ENCODE assay signal across 16 mouse cellular contexts in genomic region chr10:67023092-67023491, GRCm38 (mm10).
"Had no signal": no experiment of that assay in that cellular context is flagged by ENCODE, and none has a peak within 500 bp of the region (broad histone marks: within the 10 kb centered on the region; RNA-seq: fewer than 3 reads in every experiment).

No protein-coding gene starts in this region.

- H3K9me3 ChIP-seq: limb, embryonic 12.5 days; limb, embryonic 15.5 days had no signal

- H3K4me2 ChIP-seq: limb, embryonic 12.5 days; limb, embryonic 15.5 days; liver, embryonic 11.5 days; lung, embryonic 14.5 days had no signal

- ATAC-seq: liver, postnatal 0 days; lung, postnatal 0 days had no signal

- H3K4me3 ChIP-seq: layer of hippocampus, adult 2 months; limb, embryonic 12.5 days; limb, embryonic 15.5 days had no signal

- H3K27me3 ChIP-seq: limb, embryonic 12.5 days; limb, embryonic 15.5 days had no signal

- H3K27ac ChIP-seq: layer of hippocampus, adult 2 months; limb, embryonic 12.5 days; limb, embryonic 15.5 days; liver, embryonic 14.5 days; macrophage had no signal

- H3K9ac ChIP-seq: limb, embryonic 12.5 days; limb, embryonic 15.5 days; liver, embryonic 14.5 days; liver, postnatal 0 days; lung, embryonic 14.5 days had no signal

- DNase-seq: kidney, adult 18-20 months; kidney, adult 9 months; kidney, postnatal 14 days; liver, postnatal 0 days; lung, embryonic 14.5 days; midbrain, embryonic 14.5 days; thymus, adult 2 months; thymus, postnatal 14 days; thymus, postnatal 4 days had no signal
